Mouse (Mus musculus): ENCODE measurements around the gene Hoxd13. TPM values are rescaled to one million over a fixed set of nuclear protein-coding genes. Genes with fewer than 3 reads are reported as not detected.

Hoxd13 gene
- polyA plus RNA-seq, 1 experiment from 2014 or later = not detected

Small RNAs within 50 kb of the gene (microRNA-seq; reads per million reads assigned to microRNA genes)
- gene Gm44463 = not detected

Other genes starting within 250 kb of the Hoxd13 start
- 46.8 and 48.3 TPM in 2 replicates for gene Lnpk, start 88.9 kb upstream of the Hoxd13 start, polyA plus RNA-seq (2015; fragmentation: Nextera tagmentation; extraction: Ambion mirVana)
- gene Evx2, start 8.8 kb upstream of the Hoxd13 start, polyA plus RNA-seq (2015; fragmentation: Nextera tagmentation; extraction: Ambion mirVana) = not detected in 2 replicates
- not detected in 2 replicates for gene Hoxd12, start 6.7 kb downstream of the Hoxd13 start, polyA plus RNA-seq (2015; fragmentation: Nextera tagmentation; extraction: Ambion mirVana)
- gene Hoxd11, start 11.2 kb downstream of the Hoxd13 start, polyA plus RNA-seq (2015; fragmentation: Nextera tagmentation; extraction: Ambion mirVana) = not detected in 2 replicates
- not detected in 2 replicates for gene Hoxd10, start 23.6 kb downstream of the Hoxd13 start, polyA plus RNA-seq (2015; fragmentation: Nextera tagmentation; extraction: Ambion mirVana)
- gene Hoxd9, start 29.4 kb downstream of the Hoxd13 start, polyA plus RNA-seq (2015; fragmentation: Nextera tagmentation; extraction: Ambion mirVana) = not detected in 2 replicates
- 0.10 TPM in 1 of 2 replicates, not detected in the other for gene Hoxd8, start 36.3 kb downstream of the Hoxd13 start, polyA plus RNA-seq (2015; fragmentation: Nextera tagmentation; extraction: Ambion mirVana)
- not detected in 2 replicates for gene Hoxd3, start 43.6 kb downstream of the Hoxd13 start, polyA plus RNA-seq (2015; fragmentation: Nextera tagmentation; extraction: Ambion mirVana)
- gene Hoxd4, start 43.6 kb downstream of the Hoxd13 start, polyA plus RNA-seq (2015; fragmentation: Nextera tagmentation; extraction: Ambion mirVana) = not detected in 2 replicates
- not detected in 2 replicates for gene Gm28230, start 58.4 kb downstream of the Hoxd13 start, polyA plus RNA-seq (2015; fragmentation: Nextera tagmentation; extraction: Ambion mirVana)
- not detected in 2 replicates for gene Hoxd1, start 94.7 kb downstream of the Hoxd13 start, polyA plus RNA-seq (2015; fragmentation: Nextera tagmentation; extraction: Ambion mirVana)
- gene Mtx2, start 157.5 kb downstream of the Hoxd13 start, polyA plus RNA-seq (2015; fragmentation: Nextera tagmentation; extraction: Ambion mirVana) = 124 and 133 TPM in 2 replicates